Mouse (Mus musculus) activated CD4-positive, CD25-positive, alpha-beta regulatory T cell, adult 9 weeks (primary cell): ENCODE data around the gene Zfp948. TPM values are rescaled to one million over a fixed set of nuclear protein-coding genes. Genes with fewer than 3 reads are reported as not detected.

Experiments
- polyA plus RNA-seq: library from polyadenylated mRNA; unstranded; fragments of 100-300 nt; shearing (Covaris generic); gene quantifications from one replicate; pipeline ENCODE4 v1.2.1, GENCODE M21; 2017

Gene Zfp948
- polyA plus RNA-seq = 6.4 TPM

DNA sequence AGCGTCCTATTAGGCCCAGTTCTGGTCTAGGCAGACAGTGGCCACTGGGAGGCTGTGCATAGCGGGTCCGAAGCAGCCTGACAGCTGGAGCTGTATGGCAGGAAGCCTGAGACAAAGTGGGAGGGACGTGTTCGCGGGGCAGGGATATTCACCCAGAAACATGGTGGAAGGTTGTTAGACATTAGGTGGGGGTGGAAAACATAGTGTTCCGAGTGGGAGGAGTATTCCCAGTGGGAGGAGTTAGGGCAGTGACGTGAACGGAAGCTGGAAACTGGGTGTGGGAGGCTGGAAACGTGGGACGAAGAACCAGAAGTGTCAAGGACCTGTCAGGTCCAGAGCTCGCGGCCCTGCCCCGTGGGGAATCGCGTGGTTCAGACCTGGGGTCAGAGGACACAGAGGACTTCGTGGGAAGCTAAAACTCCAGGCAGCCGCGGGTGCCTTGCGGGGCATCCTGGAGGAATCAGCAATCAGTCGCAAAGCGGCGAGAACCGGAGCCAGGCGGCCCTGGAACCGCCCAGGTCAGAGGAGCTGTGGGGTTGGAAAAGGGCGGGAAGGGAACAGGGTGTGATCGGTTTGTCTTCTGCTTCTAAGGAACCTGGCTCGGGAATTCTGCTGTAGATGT is at the start of gene Zfp948:
Zfp948 (plus strand) TSS at position 281 of the 622 bp plus-strand sequence.

DNA sequence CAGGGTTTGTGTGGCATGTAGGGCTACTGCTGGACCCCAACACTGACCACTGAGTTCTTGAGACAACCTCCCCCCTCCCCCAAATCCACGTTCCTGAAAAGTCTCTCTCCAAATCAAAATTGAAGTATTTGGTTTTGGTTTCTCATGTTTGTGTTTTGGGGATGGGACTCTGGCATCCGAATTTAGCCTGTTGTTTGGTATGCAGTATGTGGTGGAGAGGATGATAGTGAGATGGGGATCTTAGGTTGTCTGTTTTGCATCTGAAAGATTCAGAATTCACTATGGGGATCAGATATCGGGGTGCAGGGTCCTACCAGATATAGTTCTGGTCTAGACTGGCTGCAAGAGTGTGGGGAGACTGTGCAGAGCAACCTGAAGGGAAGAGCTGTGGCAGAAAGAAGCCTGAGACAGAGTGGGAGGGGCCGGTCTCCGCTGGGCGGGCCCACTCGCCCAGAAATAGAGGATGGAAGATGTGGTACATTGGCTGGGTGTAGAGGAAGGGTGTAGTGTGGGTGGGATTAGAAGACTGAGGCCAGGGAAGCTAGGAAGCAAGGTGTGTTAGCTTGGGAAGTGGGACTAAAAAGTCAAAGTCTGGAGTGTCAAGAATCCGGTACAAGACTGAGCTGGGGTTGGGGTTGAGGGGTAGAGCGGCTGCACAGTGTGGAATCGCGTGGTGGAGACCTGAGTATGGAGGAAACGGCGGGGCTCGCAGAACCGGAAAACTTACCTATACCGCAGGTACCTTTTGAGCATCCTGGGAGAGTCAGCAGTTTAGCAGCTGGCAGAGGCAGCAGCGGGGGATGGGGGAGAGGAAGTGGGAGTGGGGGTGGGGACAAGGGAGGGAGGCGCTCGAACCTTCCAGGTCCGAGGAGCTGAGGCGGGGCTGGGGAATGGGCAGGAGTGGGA is 31.5 kb upstream of the Zfp948 start, which contains the start of gene Zfp52:
Zfp52 (plus strand) TSS at position 444 of the 906 bp plus-strand sequence.

Other genes starting within 250 kb of the Zfp948 start
- 21.2 TPM for gene Zfp677, start 183.3 kb upstream of the Zfp948 start, polyA plus RNA-seq
- gene Zfp54, start 143.8 kb upstream of the Zfp948 start, polyA plus RNA-seq = 15.2 TPM
- gene Zfp51, start 116.6 kb upstream of the Zfp948 start, polyA plus RNA-seq = 45.0 TPM
- 64.0 TPM for gene Zfp53, start 78.0 kb upstream of the Zfp948 start, polyA plus RNA-seq
- 30.7 TPM for gene Zfp52, start 31.5 kb upstream of the Zfp948 start, polyA plus RNA-seq
- 17.1 TPM for gene Zfp983, start 83.6 kb downstream of the Zfp948 start, polyA plus RNA-seq
- gene Gm10226, start 124.9 kb downstream of the Zfp948 start, polyA plus RNA-seq = 22.5 TPM
- 8.0 TPM for gene Zfp760, start 140.7 kb downstream of the Zfp948 start, polyA plus RNA-seq
- gene Zfp229, start 163.8 kb downstream of the Zfp948 start, polyA plus RNA-seq = 0.59 TPM